In the genomic region with DNA sequence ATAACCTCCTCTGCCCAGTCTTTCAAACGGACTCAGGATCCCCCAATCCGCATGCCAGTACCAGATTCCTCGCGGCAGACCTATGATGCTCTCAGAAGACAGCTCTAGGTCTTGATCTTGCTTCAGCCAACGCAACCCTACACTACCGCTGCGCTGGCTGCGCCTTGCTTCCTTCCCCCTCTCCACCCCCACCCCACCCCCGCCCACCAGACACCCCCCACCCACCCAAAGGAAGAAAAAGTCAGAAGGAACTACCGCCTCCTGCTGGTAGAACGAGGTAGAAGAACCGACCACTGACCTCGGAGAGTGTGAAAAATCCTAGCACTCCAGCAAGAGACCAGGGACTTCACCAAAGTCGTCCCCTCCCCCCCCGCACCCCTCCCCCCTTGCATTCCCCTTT, we compare ENCODE assay signal across 11 mouse cellular contexts. TPM values are rescaled to one million over a fixed set of nuclear protein-coding genes. Genes with fewer than 3 reads are reported as not detected.
DNase-seq lines count a peak whose midpoint lies in the region; ATAC-seq lines count a peak whose summit lies in the region.
"Had no signal": no experiment of that assay in that cellular context is flagged by ENCODE, and none has a peak within 500 bp of the region (broad histone marks: within the 10 kb centered on the region; RNA-seq: fewer than 3 reads in every experiment).

No protein-coding gene starts in this region.

- no peaks in the 10 kb centered on the region for H3K9me3 ChIP-seq in heart, embryonic 11.5 days (replicated peaks; ENCODE audit: control insufficient read depth, low read length)
- H3K9me3 ChIP-seq in limb, embryonic 12.5 days: no peaks in the 10 kb centered on the region
- H3K9me3 ChIP-seq: midbrain, embryonic 15.5 days had no signal

- DNase-seq in heart, adult 18-20 months: no peak
- peak; percentile 49 for DNase-seq in thymus, postnatal 0 days (ENCODE audit: low spot score)
- no peak for DNase-seq in thymus, postnatal 10 days (ENCODE audit: low spot score in 2 of 2)
- DNase-seq in thymus, postnatal 4 days: peak; percentile 63
- no peak for DNase-seq in urinary bladder, adult 2 months (ENCODE audit: low spot score)
- DNase-seq: cerebellum, adult 8-10 months; kidney, adult 11 months had no signal

- H3K9ac ChIP-seq in heart, embryonic 11.5 days (ENCODE audit: low read depth, low read length): no peak overlapping the region
- H3K9ac ChIP-seq in limb, embryonic 12.5 days (replicated peaks): no peak overlapping the region
- H3K9ac ChIP-seq: midbrain, embryonic 15.5 days had no signal

- peak overlapping the region; percentile 41; the same call in 1 of the 2 replicates for H3K4me3 ChIP-seq in heart, embryonic 11.5 days (ENCODE audit: low read depth, low read length)
- peak overlapping the region; percentile 31 for H3K4me3 ChIP-seq in limb, embryonic 12.5 days (replicated peaks)

- ATAC-seq in heart, embryonic 11.5 days (replicated peaks; ENCODE audit: insufficient number of reproducible peaks, low FRiP score, low TSS enrichment): no peak
- no peak for ATAC-seq in limb, embryonic 12.5 days (ENCODE audit: insufficient number of reproducible peaks, insufficient read depth, low FRiP score, low TSS enrichment, low read depth)
- no peak for ATAC-seq in megakaryocyte-erythroid progenitor cell, adult 5-6 weeks (replicated peaks; ENCODE audit: low FRiP score, low TSS enrichment, poor library complexity, severe bottlenecking)
- ATAC-seq: midbrain, embryonic 15.5 days had no signal

- H3K27me3 ChIP-seq in heart, embryonic 11.5 days (ENCODE audit: control insufficient read depth, insufficient read depth, low read length): peaks cover 65% of the 10 kb centered on the region
- peaks cover 100% of the 10 kb centered on the region for H3K27me3 ChIP-seq in limb, embryonic 12.5 days

- peaks cover 56% of the 10 kb centered on the region for H3K4me1 ChIP-seq in heart, embryonic 11.5 days (ENCODE audit: control insufficient read depth, insufficient read depth, low read length)
- peaks cover 52% of the 10 kb centered on the region for H3K4me1 ChIP-seq in limb, embryonic 12.5 days (replicated peaks)

- 6% methylated on average over 15 of the region's 15 CpGs for WGBS in heart, embryonic 11.5 days (ENCODE audit: insufficient replicate concordance)
- WGBS in limb, embryonic 12.5 days: 3% methylated on average over 14 of the region's 15 CpGs

- no peaks in the 10 kb centered on the region; the same call in 1 of the 2 replicates for H3K36me3 ChIP-seq in heart, embryonic 11.5 days (ENCODE audit: control insufficient read depth, insufficient read depth, low read length)
- no peaks in the 10 kb centered on the region for H3K36me3 ChIP-seq in limb, embryonic 12.5 days
- H3K36me3 ChIP-seq: midbrain, embryonic 15.5 days had no signal

- peak overlapping the region; percentile 56 for H3K4me2 ChIP-seq in heart, embryonic 11.5 days
- H3K4me2 ChIP-seq in limb, embryonic 12.5 days: peak overlapping the region; percentile 54

- no peak overlapping the region for H3K27ac ChIP-seq in heart, embryonic 11.5 days (ENCODE audit: low read depth, low read length)
- H3K27ac ChIP-seq in limb, embryonic 12.5 days: no peak overlapping the region
- H3K27ac ChIP-seq: midbrain, embryonic 15.5 days had no signal

RNA-seq across cellular contexts. Expression of a gene that starts 5.4 kb away (rescaled TPM):
- polyA plus RNA-seq in heart, embryonic 11.5 days (2014; fragmentation: Nextera tagmentation; extraction: Ambion mirVana): 43.1 and 44.6 TPM in 2 replicates
- 10 to 100 TPM; 19.2 to 22.1 TPM for total RNA-seq in heart, adult 18-20 months (2021)
- 92.9 and 111 TPM in 2 replicates for polyA plus RNA-seq in thymus, postnatal 0 days (2015; fragmentation: Nextera tagmentation; extraction: Ambion mirVana)
- 10.1 and 10.2 TPM in 2 replicates for polyA plus RNA-seq in limb, embryonic 12.5 days (2016; fragmentation: Nextera tagmentation; extraction: Ambion mirVana)
- total RNA-seq in megakaryocyte-erythroid progenitor cell, adult 5-6 weeks (2014; fragmentation: Nextera tagmentation): 4.4 and 5.0 TPM in 2 replicates
- 4.0 and 4.6 TPM in 2 replicates for total RNA-seq in megakaryocyte-erythroid progenitor cell, adult 5-6 weeks (2017)
- 21.0 and 24.5 TPM in 2 replicates for polyA plus RNA-seq in urinary bladder, adult 2 months (2012; rRNA removed)

RNA-seq across cellular contexts. Expression of a gene that starts 7.3 kb away (rescaled TPM):
- polyA plus RNA-seq in heart, embryonic 11.5 days (2014; fragmentation: Nextera tagmentation; extraction: Ambion mirVana): 1.1 TPM in 1 of 2 replicates, not detected in the other
- total RNA-seq in heart, adult 18-20 months (2021): 100 to 1,000 TPM; 165 to 174 TPM
- polyA plus RNA-seq in thymus, postnatal 0 days (2015; fragmentation: Nextera tagmentation; extraction: Ambion mirVana): 0.36 and 0.46 TPM in 2 replicates
- not detected in 2 replicates for polyA plus RNA-seq in limb, embryonic 12.5 days (2016; fragmentation: Nextera tagmentation; extraction: Ambion mirVana)
- total RNA-seq in megakaryocyte-erythroid progenitor cell, adult 5-6 weeks (2014; fragmentation: Nextera tagmentation): 5.6 and 7.5 TPM in 2 replicates
- 0.56 and 3.2 TPM in 2 replicates for total RNA-seq in megakaryocyte-erythroid progenitor cell, adult 5-6 weeks (2017)
- 33.2 and 40.8 TPM in 2 replicates for polyA plus RNA-seq in urinary bladder, adult 2 months (2012; rRNA removed)
- polyA plus RNA-seq: midbrain, embryonic 15.5 days had no signal

RNA-seq across cellular contexts. Expression of a gene that starts 10.6 kb away (rescaled TPM):
- polyA plus RNA-seq in heart, embryonic 11.5 days (2014; fragmentation: Nextera tagmentation; extraction: Ambion mirVana): 11.5 and 21.1 TPM in 2 replicates
- total RNA-seq in heart, adult 18-20 months (2021): 1 to 10 TPM; 9.2 to 9.9 TPM
- polyA plus RNA-seq in thymus, postnatal 0 days (2015; fragmentation: Nextera tagmentation; extraction: Ambion mirVana): 181 and 185 TPM in 2 replicates
- 3.8 and 4.5 TPM in 2 replicates for polyA plus RNA-seq in limb, embryonic 12.5 days (2016; fragmentation: Nextera tagmentation; extraction: Ambion mirVana)
- total RNA-seq in megakaryocyte-erythroid progenitor cell, adult 5-6 weeks (2014; fragmentation: Nextera tagmentation): 5.9 and 8.9 TPM in 2 replicates
- total RNA-seq in megakaryocyte-erythroid progenitor cell, adult 5-6 weeks (2017): 3.4 and 5.7 TPM in 2 replicates
- 8.1 and 10.1 TPM in 2 replicates for polyA plus RNA-seq in urinary bladder, adult 2 months (2012; rRNA removed)

Comparison
In these comparisons a context has a peak if more than half of its experiments do, and no peak if none do; other contexts are left out.
1. DNase-seq: peak in thymus, postnatal 0 days (single experiment) and thymus, postnatal 4 days (single experiment); none in heart, adult 18-20 months (0 of 2), thymus, postnatal 10 days (0 of 2) and urinary bladder, adult 2 months (single experiment).
2. RNA of a gene that starts 7.3 kb away (polyA plus RNA-seq): 33.2 to 40.8 TPM in urinary bladder, adult 2 months; 1.1 TPM in heart, embryonic 11.5 days, 0.36 to 0.46 TPM in thymus, postnatal 0 days and not detected in limb, embryonic 12.5 days; every median in the first group is over 10 times any median in the second.